Mouse (Mus musculus) heart, embryonic 12.5 days (tissue): ENCODE results near the gene Sult2b1. TPM values are rescaled to one million over a fixed set of nuclear protein-coding genes. Genes with fewer than 3 reads are reported as not detected.

Experiments used
- polyA plus RNA-seq: library from polyadenylated mRNA; unstranded; fragments of >200 nt; fragmentation: Nextera tagmentation; extraction: Ambion mirVana; gene quantifications from 2 replicates; pipeline ENCODE4 v1.2.1, GENCODE M21; 2016

Gene Sult2b1
- polyA plus RNA-seq, 1 experiment from 2014 or later, result 0.23 TPM

Other genes with a start within 250 kb of the Sult2b1 start
- gene Hsd17b14, start 229.8 kb downstream of the Sult2b1 start, polyA plus RNA-seq, result 0.64 and 0.70 TPM in 2 replicates
- 64.7 and 66.6 TPM in 2 replicates for gene Bcat2, start 214.5 kb downstream of the Sult2b1 start, polyA plus RNA-seq
- gene Fgf21, start 169.2 kb downstream of the Sult2b1 start, polyA plus RNA-seq, result not detected in 2 replicates
- gene Fut1, start 167.4 kb downstream of the Sult2b1 start, polyA plus RNA-seq, result not detected in 2 replicates
- 0.35 and 0.65 TPM in 2 replicates for gene Izumo1, start 162.9 kb downstream of the Sult2b1 start, polyA plus RNA-seq
- 36.1 and 38.1 TPM in 2 replicates for gene Rasip1, start 157.2 kb downstream of the Sult2b1 start, polyA plus RNA-seq
- 3.3 and 5.4 TPM in 2 replicates for gene Mamstr, start 144.7 kb downstream of the Sult2b1 start, polyA plus RNA-seq
- 0.77 TPM in 2 replicates for gene Fut2, start 118.3 kb downstream of the Sult2b1 start, polyA plus RNA-seq
- not detected in 2 replicates for gene Ntn5, start 100.6 kb downstream of the Sult2b1 start, polyA plus RNA-seq
- gene Sec1, start 90.3 kb downstream of the Sult2b1 start, polyA plus RNA-seq, result 0.18 and 0.49 TPM in 2 replicates
- gene Car11, start 84.8 kb downstream of the Sult2b1 start, polyA plus RNA-seq, result 5.4 and 5.8 TPM in 2 replicates
- gene Dbp, start 79.6 kb downstream of the Sult2b1 start, polyA plus RNA-seq, result 4.1 and 5.3 TPM in 2 replicates
- gene Rpl18, start 69.2 kb downstream of the Sult2b1 start, polyA plus RNA-seq, result 603 and 625 TPM in 2 replicates
- gene Sphk2, start 66.7 kb downstream of the Sult2b1 start, polyA plus RNA-seq, result 18.5 and 20.0 TPM in 2 replicates
- gene Fam83e, start 63.5 kb downstream of the Sult2b1 start, polyA plus RNA-seq, result 0.29 and 0.33 TPM in 2 replicates
- not detected in 2 replicates for gene Spaca4, start 58.9 kb downstream of the Sult2b1 start, polyA plus RNA-seq
- 0.53 and 0.86 TPM in 2 replicates for gene Lmtk3, start 931 bp downstream of the Sult2b1 start, polyA plus RNA-seq
- 108 and 115 TPM in 2 replicates for gene Cyth2, start 29.9 kb upstream of the Sult2b1 start, polyA plus RNA-seq
- gene Kcnj14, start 40.1 kb upstream of the Sult2b1 start, polyA plus RNA-seq, result 0.63 and 0.70 TPM in 2 replicates
- 43.9 and 46.6 TPM in 2 replicates for gene Grwd1, start 46.3 kb upstream of the Sult2b1 start, polyA plus RNA-seq
- 53.4 and 55.5 TPM in 2 replicates for gene Kdelr1, start 88.1 kb upstream of the Sult2b1 start, polyA plus RNA-seq
- gene Grin2d, start 93.7 kb upstream of the Sult2b1 start, polyA plus RNA-seq, result 0.37 and 0.42 TPM in 2 replicates
- 0.89 and 1.2 TPM in 2 replicates for gene Syngr4, start 112.0 kb upstream of the Sult2b1 start, polyA plus RNA-seq
- gene Tmem143, start 112.3 kb upstream of the Sult2b1 start, polyA plus RNA-seq, result 5.8 and 7.2 TPM in 2 replicates
- 63.1 and 69.0 TPM in 2 replicates for gene Emp3, start 136.7 kb upstream of the Sult2b1 start, polyA plus RNA-seq
- 2.4 and 3.5 TPM in 2 replicates for gene Ccdc114, start 139.4 kb upstream of the Sult2b1 start, polyA plus RNA-seq
- 0.06 and 0.22 TPM in 2 replicates for gene Abcc6, start 245.6 kb upstream of the Sult2b1 start, polyA plus RNA-seq
- 47.8 and 54.4 TPM in 2 replicates for gene Nomo1, start 249.0 kb upstream of the Sult2b1 start, polyA plus RNA-seq